In the genomic region with DNA sequence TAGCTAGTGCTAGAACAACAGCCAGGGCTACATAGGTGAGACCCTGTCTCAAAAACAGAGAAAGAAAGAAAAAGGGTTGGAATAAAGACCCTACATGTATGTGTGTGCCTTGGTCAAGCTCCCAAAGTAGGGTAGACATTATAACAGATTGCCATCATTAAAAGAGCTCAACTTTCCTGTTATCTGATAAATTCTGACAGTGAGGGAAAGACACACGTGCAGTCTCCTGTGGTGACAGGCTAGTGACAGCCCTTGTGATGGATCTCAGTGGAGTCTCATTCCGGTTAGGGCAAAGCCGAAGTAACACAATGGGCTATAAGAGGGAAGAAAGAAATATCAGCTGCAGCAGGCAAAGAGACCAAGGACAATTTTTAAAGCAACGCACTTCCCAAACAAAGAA, we compare ENCODE assay signal across 16 mouse cellular contexts. TPM values are rescaled to one million over a fixed set of nuclear protein-coding genes. Genes with fewer than 3 reads are reported as not detected.
DNase-seq lines count a peak whose midpoint lies in the region; ATAC-seq and TF ChIP-seq lines count a peak whose summit lies in the region.
"Had no signal": no experiment of that assay in that cellular context is flagged by ENCODE, and none has a peak within 500 bp of the region (broad histone marks: within the 10 kb centered on the region; RNA-seq: fewer than 3 reads in every experiment).

No protein-coding gene starts in this region.

- H3K9ac ChIP-seq in lung, embryonic 14.5 days = no peak overlapping the region
- no peak overlapping the region for H3K9ac ChIP-seq in embryonic facial prominence, embryonic 13.5 days
- H3K9ac ChIP-seq: embryonic facial prominence, embryonic 15.5 days; neural tube, embryonic 12.5 days had no signal

- H3K9me3 ChIP-seq in erythroblast, embryonic 14.5 days (ENCODE audit: control insufficient read depth, low read length) = no peaks in the 10 kb centered on the region
- H3K9me3 ChIP-seq in lung, embryonic 14.5 days (ENCODE audit: low read depth, low read length) = no peaks in the 10 kb centered on the region
- no peaks in the 10 kb centered on the region for H3K9me3 ChIP-seq in embryonic facial prominence, embryonic 13.5 days
- H3K9me3 ChIP-seq: embryonic facial prominence, embryonic 15.5 days; midbrain, embryonic 13.5 days; neural tube, embryonic 12.5 days had no signal

- no peak for DNase-seq in lung, embryonic 14.5 days
- no peak for DNase-seq in lung, adult 2 months
- no peak for DNase-seq in lung, postnatal 4 days
- no peak for DNase-seq in layer of hippocampus, adult 8-10 months (ENCODE audit: low spot score in 2 of 2)
- DNase-seq: adrenal gland, adult 8-10 months; cerebellum, postnatal 14 days; heart, adult 2 months; spleen, adult 18-20 months had no signal

- peak overlapping the region; percentile 63 for H3K4me3 ChIP-seq in erythroblast, embryonic 14.5 days (replicated peaks)
- no peak overlapping the region for H3K4me3 ChIP-seq in lung, embryonic 14.5 days (ENCODE audit: low read depth, low read length)
- no peak overlapping the region for H3K4me3 ChIP-seq in lung, adult 2 months (replicated peaks; ENCODE audit: extremely low read depth, low read depth, low read length)
- no peak overlapping the region for H3K4me3 ChIP-seq in embryonic facial prominence, embryonic 13.5 days
- peak overlapping the region; percentile 58; the same call in 1 of the 2 replicates for H3K4me3 ChIP-seq in small intestine, adult 2 months (ENCODE audit: low read depth, low read length)
- H3K4me3 ChIP-seq: neural tube, embryonic 12.5 days had no signal

- H3K4me2 ChIP-seq in lung, embryonic 14.5 days = peak overlapping the region; percentile 69; the same call in 1 of the 2 replicates
- peak overlapping the region; percentile 68; the same call in 1 of the 2 replicates for H3K4me2 ChIP-seq in embryonic facial prominence, embryonic 13.5 days

- no peaks in the 10 kb centered on the region for H3K27me3 ChIP-seq in erythroblast, embryonic 14.5 days (ENCODE audit: control insufficient read depth)
- H3K27me3 ChIP-seq in lung, embryonic 14.5 days (ENCODE audit: insufficient read depth, low read length) = no peaks in the 10 kb centered on the region
- H3K27me3 ChIP-seq in embryonic facial prominence, embryonic 13.5 days = no peaks in the 10 kb centered on the region
- no peaks in the 10 kb centered on the region for H3K27me3 ChIP-seq in small intestine, adult 2 months (ENCODE audit: control insufficient read depth, insufficient read depth, low read length)
- H3K27me3 ChIP-seq: embryonic facial prominence, embryonic 15.5 days; midbrain, embryonic 13.5 days; neural tube, embryonic 12.5 days had no signal

- no peak overlapping the region; the same call in 1 of the 2 replicates for H3K27ac ChIP-seq in lung, embryonic 14.5 days (ENCODE audit: low read depth)
- no peak overlapping the region; the same call in 1 of the 2 replicates for H3K27ac ChIP-seq in embryonic facial prominence, embryonic 13.5 days
- H3K27ac ChIP-seq in small intestine, adult 2 months (ENCODE audit: insufficient read depth, low read depth, low read length) = peak overlapping the region; percentile 61
- H3K27ac ChIP-seq: hindbrain, embryonic 14.5 days; midbrain, embryonic 13.5 days; neural tube, embryonic 12.5 days had no signal

- no peak for ATAC-seq in erythroblast, adult 5-6 weeks (replicated peaks; ENCODE audit: low FRiP score, poor library complexity, severe bottlenecking)
- ATAC-seq in lung, embryonic 14.5 days (ENCODE audit: insufficient read depth) = no peak
- no peak for ATAC-seq in embryonic facial prominence, embryonic 13.5 days (ENCODE audit: insufficient number of reproducible peaks, insufficient read depth, low FRiP score, low TSS enrichment, low read depth)

- H3K36me3 ChIP-seq in erythroblast, embryonic 14.5 days (ENCODE audit: control insufficient read depth) = peaks cover 20% of the 10 kb centered on the region
- H3K36me3 ChIP-seq in lung, embryonic 14.5 days (ENCODE audit: insufficient read depth) = peaks cover 16% of the 10 kb centered on the region; the same call in 1 of the 2 replicates
- H3K36me3 ChIP-seq in embryonic facial prominence, embryonic 13.5 days = peaks cover 6% of the 10 kb centered on the region
- H3K36me3 ChIP-seq in small intestine, adult 2 months (ENCODE audit: control insufficient read depth, insufficient read depth, low read length) = no peaks in the 10 kb centered on the region

- no peak for TF ChIP-seq POLR2A in lung, adult 2 months (IDR thresholded peaks at IDR 0.05; ENCODE audit: borderline replicate concordance, extremely low read depth, low read depth, low read length)
- no peak for TF ChIP-seq POLR2A in small intestine, adult 2 months (IDR thresholded peaks at IDR 0.05; ENCODE audit: low read depth, low read length)

- peaks cover 64% of the 10 kb centered on the region for H3K4me1 ChIP-seq in erythroblast, embryonic 14.5 days (ENCODE audit: control insufficient read depth)
- H3K4me1 ChIP-seq in lung, embryonic 14.5 days (ENCODE audit: insufficient read depth) = peaks cover 3% of the 10 kb centered on the region; the same call in 1 of the 2 replicates
- H3K4me1 ChIP-seq in lung, adult 2 months (ENCODE audit: control insufficient read depth, insufficient read depth, low read length) = no peaks in the 10 kb centered on the region
- peaks cover 42% of the 10 kb centered on the region for H3K4me1 ChIP-seq in embryonic facial prominence, embryonic 13.5 days
- peaks cover 5% of the 10 kb centered on the region; the same call in 1 of the 2 replicates for H3K4me1 ChIP-seq in small intestine, adult 2 months (ENCODE audit: control insufficient read depth, insufficient read depth, insufficient read length, low read length)

- TF ChIP-seq CTCF in lung, embryonic 14.5 days (IDR thresholded peaks at IDR 0.05; ENCODE audit: low read depth) = no peak
- no peak for TF ChIP-seq CTCF in lung, adult 2 months (IDR thresholded peaks at IDR 0.05; ENCODE audit: insufficient read depth, low read length)
- no peak for TF ChIP-seq CTCF in small intestine, adult 2 months (IDR thresholded peaks at IDR 0.05; ENCODE audit: extremely low read depth, insufficient read length, insufficient replicate concordance, low read depth, low read length)

- WGBS in lung, embryonic 14.5 days = 54% methylated on average over 4 of the region's 4 CpGs
- WGBS in lung, adult 2 months = 73% methylated on average over 4 of the region's 4 CpGs
- 74% methylated on average over 4 of the region's 4 CpGs for WGBS in embryonic facial prominence, embryonic 13.5 days
- WGBS in small intestine, adult 2 months = 80% methylated on average over 4 of the region's 4 CpGs

RNA-seq across cellular contexts. Expression of gene Nqo1, which starts 1.1 kb away (rescaled TPM):
- 0.13 and 0.26 TPM in 2 replicates for polyA plus RNA-seq in erythroblast, embryonic 14.5 days (2012)
- total RNA-seq in erythroblast, adult 5-6 weeks (2015; ENCODE audit: low replicate concordance) = 10.2 and 15.0 TPM in 2 replicates
- total RNA-seq in erythroblast, adult 5-6 weeks (2017; ENCODE audit: low replicate concordance) = 10.7 and 17.1 TPM in 2 replicates
- 10.9 TPM in 2 replicates for polyA plus RNA-seq in lung, embryonic 14.5 days (2014; fragmentation: Nextera tagmentation; extraction: Ambion mirVana)
- 4.0 and 12.8 TPM in 2 replicates for polyA plus RNA-seq in lung, adult 2 months (2012; rRNA removed)
- 21.8 and 25.0 TPM in 2 replicates for polyA plus RNA-seq in embryonic facial prominence, embryonic 13.5 days (2015; fragmentation: Nextera tagmentation; extraction: Ambion mirVana)
- polyA plus RNA-seq in small intestine, adult 2 months (2012; rRNA removed) = 9.7 and 37.7 TPM in 2 replicates
- total RNA-seq in layer of hippocampus, adult 8-10 months (2022) = 1 to 10 TPM; 6.0 to 7.1 (median 6.2) TPM

RNA-seq across cellular contexts. Expression of gene Nob1, which starts 20.8 kb away (rescaled TPM):
- polyA plus RNA-seq in erythroblast, embryonic 14.5 days (2012) = 1.2 and 2.1 TPM in 2 replicates
- 6.5 and 8.2 TPM in 2 replicates for total RNA-seq in erythroblast, adult 5-6 weeks (2015; ENCODE audit: low replicate concordance)
- 2.0 and 6.4 TPM in 2 replicates for total RNA-seq in erythroblast, adult 5-6 weeks (2017; ENCODE audit: low replicate concordance)
- polyA plus RNA-seq in lung, embryonic 14.5 days (2014; fragmentation: Nextera tagmentation; extraction: Ambion mirVana) = 73.9 and 82.0 TPM in 2 replicates
- 18.5 and 21.3 TPM in 2 replicates for polyA plus RNA-seq in lung, adult 2 months (2012; rRNA removed)
- polyA plus RNA-seq in embryonic facial prominence, embryonic 13.5 days (2015; fragmentation: Nextera tagmentation; extraction: Ambion mirVana) = 96.8 and 106 TPM in 2 replicates
- polyA plus RNA-seq in small intestine, adult 2 months (2012; rRNA removed) = 9.2 and 11.7 TPM in 2 replicates
- 10 to 100 TPM; 39.1 to 46.4 (median 40.8) TPM for total RNA-seq in layer of hippocampus, adult 8-10 months (2022)

RNA-seq across cellular contexts. Expression of gene Wwp2, which starts 32.1 kb away (rescaled TPM):
- polyA plus RNA-seq in erythroblast, embryonic 14.5 days (2012) = 11.3 and 12.4 TPM in 2 replicates
- total RNA-seq in erythroblast, adult 5-6 weeks (2015; ENCODE audit: low replicate concordance) = 114 and 130 TPM in 2 replicates
- 192 and 196 TPM in 2 replicates for total RNA-seq in erythroblast, adult 5-6 weeks (2017; ENCODE audit: low replicate concordance)
- 47.7 and 48.2 TPM in 2 replicates for polyA plus RNA-seq in lung, embryonic 14.5 days (2014; fragmentation: Nextera tagmentation; extraction: Ambion mirVana)
- polyA plus RNA-seq in lung, adult 2 months (2012; rRNA removed) = 41.0 and 62.7 TPM in 2 replicates
- polyA plus RNA-seq in embryonic facial prominence, embryonic 13.5 days (2015; fragmentation: Nextera tagmentation; extraction: Ambion mirVana) = 158 and 211 TPM in 2 replicates
- 23.6 and 56.9 TPM in 2 replicates for polyA plus RNA-seq in small intestine, adult 2 months (2012; rRNA removed)
- total RNA-seq in layer of hippocampus, adult 8-10 months (2022) = 10 to 100 TPM; 35.1 to 43.2 (median 41.4) TPM

Comparison
In these comparisons a context has a peak if more than half of its experiments do, and no peak if none do; other contexts are left out.
1. H3K4me3 ChIP-seq: peak in erythroblast, embryonic 14.5 days (single experiment) and small intestine, adult 2 months (single experiment); none in lung, embryonic 14.5 days (single experiment), lung, adult 2 months (single experiment) and embryonic facial prominence, embryonic 13.5 days (single experiment).